Mouse (Mus musculus): ENCODE results near the gene Elp4.
A peak's percentile ranks its signal among the peaks of the same experiment; 100 is the strongest.

Elp4 gene

GRCm38 (mm10) chr2:105682011-105682501, 222.3 kb downstream of the Elp4 start:
- peak in 1 of 2 experiments; percentile 1 for DNase-seq

GRCm38 (mm10) chr2:105680999-105681710, 223.2 kb downstream of the Elp4 start:
- peak in 1 of 2 experiments; percentile 5 for DNase-seq

- peak in 1 of 2 experiments; percentile 1 for DNase-seq
These were observed 224.0 kb downstream of the Elp4 start for GRCm38 (mm10) chr2:105680146-105680998.

- DNase-seq, result no peak
These were observed 225.0 kb downstream of the Elp4 start for GRCm38 (mm10) chr2:105679331-105679730.

GRCm38 (mm10) chr2:105678880-105679321, 225.5 kb downstream of the Elp4 start:
- DNase-seq, result no peak

GRCm38 (mm10) chr2:105678306-105678705, 226.1 kb downstream of the Elp4 start:
- DNase-seq, result no peak

GRCm38 (mm10) chr2:105677434-105678105, 226.8 kb downstream of the Elp4 start:
- no peak for DNase-seq

GRCm38 (mm10) chr2:105676909-105677433, 227.4 kb downstream of the Elp4 start:
- DNase-seq, result no peak

- no peak for DNase-seq
These were observed 228.1 kb downstream of the Elp4 start for GRCm38 (mm10) chr2:105676080-105676908.

GRCm38 (mm10) chr2:105675730-105676079, 228.7 kb downstream of the Elp4 start:
- no peak for DNase-seq

GRCm38 (mm10) chr2:105674875-105675729, 229.3 kb downstream of the Elp4 start:
- DNase-seq, result peak; percentile 54 to 72

GRCm38 (mm10) chr2:105674061-105674874, 230.1 kb downstream of the Elp4 start:
- no peak for DNase-seq

GRCm38 (mm10) chr2:105673631-105674060, 230.7 kb downstream of the Elp4 start:
- peak in 1 of 2 experiments; percentile 46 for DNase-seq

- DNase-seq, result no peak
These were observed 231.3 kb downstream of the Elp4 start for GRCm38 (mm10) chr2:105673054-105673453.

- no peak for DNase-seq
These were observed 231.8 kb downstream of the Elp4 start for GRCm38 (mm10) chr2:105672596-105672960.

- no peak for DNase-seq
These were observed 232.4 kb downstream of the Elp4 start for GRCm38 (mm10) chr2:105671798-105672595.

- DNase-seq, result no peak
These were observed 233.1 kb downstream of the Elp4 start for GRCm38 (mm10) chr2:105671116-105671797.

- no peak for DNase-seq
These were observed 233.7 kb downstream of the Elp4 start for GRCm38 (mm10) chr2:105670731-105671095.
